Mouse (Mus musculus) forebrain, embryonic 13.5 days (tissue): Measurements from ENCODE around the gene Kcng4. TPM values are rescaled to one million over a fixed set of nuclear protein-coding genes. Genes with fewer than 3 reads are reported as not detected.

Experiments used
- ATAC-seq: fragments of 200-750 bp; cut with Nextera tagmentation; 2 replicates; pipeline ENCODE4 v1.8.0; 2017
- H3K27ac ChIP-seq: fragments of 300-500 bp; sonication (generic); 2 replicates; pipeline ENCODE4 v1.5.1; 2015; ENCODE audit warnings: inconsistent platforms, mild to moderate bottlenecking, moderate library complexity
- H3K27me3 ChIP-seq: fragments of 300-500 bp; sonication (generic); 2 replicates; pipeline ENCODE4 v1.6.1; 2015; ENCODE audit warnings: mild to moderate bottlenecking, inconsistent platforms
- H3K36me3 ChIP-seq: fragments of 300-500 bp; sonication (generic); 2 replicates; pipeline ENCODE4 v1.6.1; 2015; ENCODE audit warnings: mild to moderate bottlenecking, inconsistent platforms; ENCODE audit not compliant: poor library complexity, severe bottlenecking
- H3K4me1 ChIP-seq: fragments of 300-500 bp; sonication (generic); 2 replicates; pipeline ENCODE4 v1.6.1; 2015; ENCODE audit warnings: inconsistent platforms
- H3K4me2 ChIP-seq: fragments of 300-500 bp; sonication (generic); 2 replicates; pipeline ENCODE4 v1.6.1; 2015; ENCODE audit warnings: inconsistent platforms, mild to moderate bottlenecking, moderate library complexity
- H3K4me3 ChIP-seq: fragments of 300-500 bp; sonication (generic); 2 replicates; pipeline ENCODE4 v1.5.1; 2015; ENCODE audit warnings: mild to moderate bottlenecking, inconsistent platforms
- H3K9ac ChIP-seq: fragments of 300-500 bp; sonication (generic); 2 replicates; pipeline ENCODE4 v1.6.1; 2015; ENCODE audit warnings: mild to moderate bottlenecking, inconsistent platforms
- H3K9me3 ChIP-seq: fragments of 300-500 bp; sonication (generic); replicated peaks from 2 replicates; pipeline ENCODE4 v1.6.1; 2016; ENCODE audit warnings: inconsistent platforms
- WGBS: fragments of 180-500 bp; shearing (Covaris S2); methylation state at CpG from one replicate; pipeline ENCODE4 v1.1.7; 2015; 5-methylcytosine and 5-hydroxymethylcytosine counted together
- polyA plus RNA-seq: library from polyadenylated mRNA; unstranded; fragments of >200 nt; fragmentation: Nextera tagmentation; extraction: Ambion mirVana; gene quantifications from 2 replicates; pipeline ENCODE4 v1.2.1, GENCODE M21; 2015

The Kcng4 gene
- polyA plus RNA-seq, 1 experiment from 2014 or later: 0.17 TPM

GRCm38 (mm10) chr8:119623744-119624143, 11.7 kb downstream of the Kcng4 start:
- Histone ChIP-seq H3K4me3 (no peak overlapping the region), H3K27ac (no peak overlapping the region)

GRCm38 (mm10) chr8:119623061-119623460, 12.4 kb downstream of the Kcng4 start:
- no peak overlapping the region for H3K9ac ChIP-seq
- H3K27me3 ChIP-seq: no peaks in the 10 kb centered on the region
- no peak overlapping the region for H3K4me3 ChIP-seq
- no peak overlapping the region for H3K27ac ChIP-seq
- H3K9me3 ChIP-seq: no peaks in the 10 kb centered on the region
- H3K4me2 ChIP-seq: no peak overlapping the region
- H3K4me1 ChIP-seq: no peaks in the 10 kb centered on the region
- no peaks in the 10 kb centered on the region for H3K36me3 ChIP-seq
- 91% methylated on average over 8 of the region's 8 CpGs for WGBS
- ATAC-seq: no peak

More at GRCm38 (mm10) chr8:119623744-119624143, 11.7 kb downstream of the Kcng4 start:
- no peaks in the 10 kb centered on the region for H3K27me3 ChIP-seq
- H3K4me1 ChIP-seq: no peaks in the 10 kb centered on the region
- no peaks in the 10 kb centered on the region for H3K9me3 ChIP-seq
- 88% methylated on average over 1 of the region's 1 CpGs for WGBS
- H3K9ac ChIP-seq: no peak overlapping the region
- no peaks in the 10 kb centered on the region for H3K36me3 ChIP-seq
- H3K4me2 ChIP-seq: no peak overlapping the region
- no peak for ATAC-seq

DNA sequence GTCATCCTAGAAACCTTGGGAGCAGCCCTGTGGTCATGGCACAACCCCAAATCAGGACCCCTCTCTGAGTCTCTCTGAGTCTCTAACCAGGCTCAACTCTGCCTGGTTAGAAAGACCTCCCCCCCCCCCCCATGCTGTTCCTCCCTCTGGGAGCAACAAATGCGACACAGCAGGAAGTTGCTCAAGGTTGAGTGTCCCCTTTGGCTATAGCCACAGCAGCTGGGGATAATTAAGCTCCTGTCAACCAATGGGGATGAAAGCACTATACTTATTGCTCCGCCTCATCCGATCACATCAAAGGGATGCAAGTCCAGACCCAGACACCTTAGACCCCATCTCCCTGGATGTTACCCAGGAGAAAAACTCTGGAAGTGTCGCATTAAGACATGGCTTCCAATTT, 12.9 kb downstream of the Kcng4 start:
- H3K27me3 ChIP-seq: no peaks in the 10 kb centered on the region
- H3K9me3 ChIP-seq: no peaks in the 10 kb centered on the region
- no peaks in the 10 kb centered on the region for H3K4me1 ChIP-seq
- no peak overlapping the region for H3K9ac ChIP-seq
- H3K27ac ChIP-seq: no peak overlapping the region
- H3K4me2 ChIP-seq: no peak overlapping the region
- H3K4me3 ChIP-seq: no peak overlapping the region
- no peak for ATAC-seq
- no peaks in the 10 kb centered on the region for H3K36me3 ChIP-seq
- WGBS: 63% methylated on average over 4 of the region's 4 CpGs

DNA sequence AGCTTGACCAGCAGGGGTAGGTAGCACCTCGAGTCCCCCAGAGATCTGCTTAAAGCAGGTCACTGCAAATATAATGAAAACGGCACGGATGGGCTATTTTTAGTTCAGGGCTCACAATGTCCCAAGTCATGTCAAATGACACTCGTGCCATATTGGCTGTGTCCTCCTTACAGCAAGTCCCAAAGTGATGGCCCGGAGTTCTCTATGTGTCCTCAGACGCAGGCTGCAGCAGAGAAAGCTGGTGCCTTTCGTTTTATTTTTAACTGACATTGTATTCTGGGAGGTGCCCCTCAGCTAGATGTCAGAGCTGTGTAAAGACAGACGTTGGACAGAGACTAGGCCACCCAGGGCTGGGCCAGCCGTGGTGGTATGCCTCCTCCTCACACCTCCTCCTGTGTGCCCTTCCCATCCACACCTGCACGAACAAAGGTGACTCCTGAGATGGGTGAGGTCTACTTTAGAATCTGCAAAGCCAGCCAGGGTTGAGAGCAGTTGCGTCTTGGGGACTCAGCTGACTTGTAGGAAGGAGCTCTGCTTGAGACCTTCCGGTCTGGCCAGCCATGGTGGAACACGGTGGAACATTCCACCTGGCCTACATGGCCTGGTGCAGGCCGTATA, 14.5 kb downstream of the Kcng4 start:
- no peak overlapping the region for H3K4me2 ChIP-seq
- no peak overlapping the region for H3K9ac ChIP-seq
- H3K27me3 ChIP-seq: no peaks in the 10 kb centered on the region
- ATAC-seq: no peak
- no peak overlapping the region for H3K27ac ChIP-seq
- no peaks in the 10 kb centered on the region for H3K4me1 ChIP-seq
- H3K9me3 ChIP-seq: no peaks in the 10 kb centered on the region
- no peak overlapping the region for H3K4me3 ChIP-seq
- WGBS: 87% methylated on average over 14 of the region's 14 CpGs
- H3K36me3 ChIP-seq: no peaks in the 10 kb centered on the region

DNA sequence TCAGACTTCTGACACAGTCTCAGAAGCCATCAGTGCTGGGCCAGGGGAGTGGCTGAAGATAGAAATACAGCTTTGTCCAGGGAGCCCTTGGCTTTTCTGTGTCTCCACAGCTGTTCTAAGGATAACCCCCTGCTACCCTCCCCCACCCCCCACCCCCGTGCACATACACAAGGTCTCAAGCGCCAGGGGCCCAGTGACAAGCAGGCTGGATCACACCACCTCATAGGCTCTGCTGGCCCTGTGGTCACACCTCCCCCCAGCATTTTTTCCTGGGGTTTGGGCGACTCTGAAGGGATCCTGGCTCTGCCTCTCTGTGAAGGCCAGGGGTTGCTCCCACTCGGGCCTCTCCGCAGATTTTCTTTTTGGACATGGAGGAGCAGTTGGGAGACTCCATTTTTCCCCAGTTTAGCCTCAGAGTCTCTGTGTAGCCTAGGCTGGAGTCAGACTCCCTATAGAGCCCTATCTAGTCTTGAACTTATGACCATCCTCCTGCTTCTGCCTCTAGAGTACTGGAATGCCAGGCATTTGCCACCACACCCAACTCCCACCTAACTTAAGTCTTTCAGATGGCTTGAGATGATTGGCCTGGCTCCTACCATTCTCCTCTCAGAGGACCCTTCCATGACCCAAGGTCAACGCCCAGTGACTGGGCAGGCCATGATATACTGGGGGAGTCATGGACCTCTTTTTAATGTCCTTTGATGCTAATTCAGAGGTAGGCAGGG, 15.2 kb downstream of the Kcng4 start:
- no peaks in the 10 kb centered on the region for H3K4me1 ChIP-seq
- no peak overlapping the region for H3K4me3 ChIP-seq
- 74% methylated on average over 6 of the region's 6 CpGs for WGBS
- no peaks in the 10 kb centered on the region for H3K36me3 ChIP-seq
- ATAC-seq: no peak
- H3K9ac ChIP-seq: no peak overlapping the region
- no peaks in the 10 kb centered on the region for H3K9me3 ChIP-seq
- H3K27ac ChIP-seq: no peak overlapping the region
- H3K4me2 ChIP-seq: no peak overlapping the region
- H3K27me3 ChIP-seq: no peaks in the 10 kb centered on the region

- no peak overlapping the region for H3K4me2 ChIP-seq
- H3K9me3 ChIP-seq: no peaks in the 10 kb centered on the region
- H3K4me3 ChIP-seq: no peak overlapping the region
- H3K4me1 ChIP-seq: no peaks in the 10 kb centered on the region
- H3K27me3 ChIP-seq: no peaks in the 10 kb centered on the region
- H3K27ac ChIP-seq: no peak overlapping the region
- no peak overlapping the region for H3K9ac ChIP-seq
- H3K36me3 ChIP-seq: no peaks in the 10 kb centered on the region
- WGBS: 78% methylated on average over 5 of the region's 5 CpGs
- no peak for ATAC-seq
Measured at GRCm38 (mm10) chr8:119618887-119619286, 16.6 kb downstream of the Kcng4 start.

DNA sequence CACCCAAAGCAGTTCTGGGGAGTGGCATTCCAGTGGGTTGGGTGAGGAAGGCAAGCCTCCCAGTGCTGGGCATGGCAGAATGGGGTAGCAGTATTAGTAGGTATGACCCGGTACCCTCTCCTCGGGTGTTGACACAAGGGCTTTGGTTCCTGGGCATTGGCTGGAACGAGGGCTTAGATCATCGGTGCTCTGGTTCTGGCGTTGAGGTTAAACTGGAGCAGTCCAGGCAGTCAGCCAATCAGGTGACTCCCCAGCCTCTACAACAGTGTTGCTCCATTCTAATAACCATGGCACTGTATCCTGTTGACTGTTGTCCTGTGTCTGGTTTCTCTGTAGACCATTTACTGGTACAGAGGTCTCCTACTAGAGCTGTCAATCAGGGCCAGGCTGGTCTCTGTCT, 17.9 kb downstream of the Kcng4 start:
- Histone ChIP-seq H3K4me2 (no peak overlapping the region), H3K27ac (no peak overlapping the region), H3K4me3 (no peak overlapping the region), H3K4me1 (no peaks in the 10 kb centered on the region), H3K27me3 (no peaks in the 10 kb centered on the region), H3K9me3 (no peaks in the 10 kb centered on the region), H3K36me3 (no peaks in the 10 kb centered on the region), H3K9ac (no peak overlapping the region)
- 91% methylated on average over 5 of the region's 5 CpGs for WGBS
- ATAC-seq: no peak

DNA sequence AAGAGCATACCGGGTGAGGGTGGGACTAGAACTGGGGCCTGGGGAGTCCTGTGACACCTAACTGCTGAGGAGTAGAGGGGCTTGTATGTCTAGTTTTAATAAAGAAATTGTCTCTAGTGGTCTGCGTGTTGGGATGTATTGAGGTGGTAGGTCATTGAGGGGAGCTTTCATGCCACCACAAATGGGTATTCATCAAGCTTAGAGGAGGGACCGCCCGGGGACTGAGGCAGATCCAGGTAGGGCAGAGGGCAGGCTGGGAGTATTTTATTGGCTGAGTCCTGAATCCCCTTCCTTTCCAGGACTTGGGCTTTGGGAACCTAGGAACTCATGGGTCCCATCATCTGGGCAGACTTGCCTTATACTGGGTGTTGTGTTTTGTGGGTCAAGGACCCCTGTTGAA, 18.7 kb downstream of the Kcng4 start:
- H3K9me3 ChIP-seq: no peaks in the 10 kb centered on the region
- no peaks in the 10 kb centered on the region for H3K36me3 ChIP-seq
- no peak overlapping the region for H3K27ac ChIP-seq
- H3K4me2 ChIP-seq: no peak overlapping the region
- no peaks in the 10 kb centered on the region for H3K4me1 ChIP-seq
- H3K27me3 ChIP-seq: no peaks in the 10 kb centered on the region
- H3K9ac ChIP-seq: no peak overlapping the region
- 89% methylated on average over 4 of the region's 4 CpGs for WGBS
- ATAC-seq: no peak
- no peak overlapping the region for H3K4me3 ChIP-seq

GRCm38 (mm10) chr8:119616358-119616757, 19.1 kb downstream of the Kcng4 start:
- Histone ChIP-seq H3K4me3 (no peak overlapping the region), H3K4me2 (no peak overlapping the region), H3K9ac (no peak overlapping the region), H3K27ac (no peak overlapping the region), H3K27me3 (no peaks in the 10 kb centered on the region), H3K9me3 (no peaks in the 10 kb centered on the region), H3K4me1 (no peaks in the 10 kb centered on the region), H3K36me3 (no peaks in the 10 kb centered on the region)
- ATAC-seq: no peak
- 87% methylated on average over 5 of the region's 7 CpGs for WGBS

DNA sequence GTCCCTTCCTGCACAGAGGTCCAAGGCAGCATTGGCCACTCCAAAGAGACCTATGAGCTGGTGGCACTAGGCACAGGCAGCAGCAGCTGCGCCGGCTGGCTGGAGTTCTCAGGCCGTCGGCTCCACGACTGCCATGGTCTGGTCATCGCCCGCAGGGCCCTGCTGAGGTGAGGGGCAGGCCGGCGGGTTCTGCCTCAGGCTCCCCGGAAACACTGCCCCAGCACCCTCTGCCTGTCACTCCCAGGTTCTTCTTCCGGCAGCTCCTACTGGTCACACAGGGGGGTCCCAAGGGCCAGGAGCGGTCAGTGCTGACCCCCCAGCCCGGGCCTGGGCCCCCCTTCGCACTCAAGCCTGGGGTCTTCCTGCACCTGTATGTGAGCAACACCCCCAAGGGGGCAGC, 20.4 kb downstream of the Kcng4 start:
- no peaks in the 10 kb centered on the region for H3K4me1 ChIP-seq
- 76% methylated on average over 14 of the region's 14 CpGs for WGBS
- no peak for ATAC-seq
- H3K4me3 ChIP-seq: no peak overlapping the region
- no peaks in the 10 kb centered on the region for H3K36me3 ChIP-seq
- no peaks in the 10 kb centered on the region for H3K9me3 ChIP-seq
- no peaks in the 10 kb centered on the region for H3K27me3 ChIP-seq
- no peak overlapping the region for H3K4me2 ChIP-seq
- H3K9ac ChIP-seq: no peak overlapping the region
- no peak overlapping the region for H3K27ac ChIP-seq

- Histone ChIP-seq H3K9ac (no peak within 1 kb of the TSS), H3K4me1 (no peaks in the 10 kb centered on the region), H3K36me3 (no peaks in the 10 kb centered on the region), H3K4me3 (no peak within 1 kb of the TSS), H3K27me3 (no peaks in the 10 kb centered on the region), H3K27ac (no peak within 1 kb of the TSS), H3K9me3 (0 out of 2 replicates have a peak, but pooled peaks cover 4% of the 10 kb centered on the region), H3K4me2 (no peak within 1 kb of the TSS)
- WGBS: 87% methylated on average over 26 of the region's 26 CpGs
- ATAC-seq: no peak
Measured at GRCm38 (mm10) chr8:119612471-119612870, 23.0 kb downstream of the Kcng4 start, which contains the start of gene Adad2. Gene Adad2, plus strand, starts transcription at chr8:119612747.

DNA sequence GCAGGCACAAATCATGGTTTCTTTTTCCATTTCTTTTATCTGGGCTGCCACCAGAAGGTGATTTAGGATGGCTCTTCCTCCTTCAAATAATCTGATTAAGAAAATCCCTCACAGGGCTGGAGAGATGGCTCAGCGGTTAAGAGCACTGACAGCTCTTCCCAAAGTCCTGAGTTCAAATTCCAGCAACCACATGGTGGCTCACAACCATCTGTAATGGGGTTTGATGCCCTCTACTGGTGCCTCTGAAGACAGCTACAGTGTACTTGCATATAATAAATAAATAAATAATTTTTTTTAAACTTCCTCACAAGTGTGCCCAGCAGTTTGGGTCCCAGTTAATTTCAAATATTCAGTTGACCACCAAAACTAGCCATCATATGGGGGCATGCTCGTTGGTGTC, 29.3 kb downstream of the Kcng4 start:
- Histone ChIP-seq H3K4me3 (no peak overlapping the region), H3K4me2 (no peak overlapping the region), H3K4me1 (peaks cover 12% of the 10 kb centered on the region), H3K27me3 (no peaks in the 10 kb centered on the region), H3K36me3 (peaks cover 20% of the 10 kb centered on the region), H3K27ac (no peak overlapping the region), H3K9me3 (0 out of 2 replicates have a peak, but pooled peaks cover 4% of the 10 kb centered on the region), H3K9ac (no peak overlapping the region)
- 84% methylated on average over 2 of the region's 2 CpGs for WGBS
- no peak for ATAC-seq
